Mouse (Mus musculus) brain, embryonic 14.5 days (tissue): ENCODE measurements around the gene C1qtnf4.

Experiments used
- CTCF ChIP-seq: fragments of 200-500 bp; IDR thresholded peaks from 2 replicates; pipeline ENCODE4 v1.5.1; 2012; ENCODE audit warnings: inconsistent platforms, mild to moderate bottlenecking, moderate library complexity, borderline replicate concordance; ENCODE audit not compliant: insufficient read depth, insufficient read length; ENCODE audit errors: extremely low read depth
- POLR2A ChIP-seq: fragments of 200-500 bp; IDR thresholded peaks from 2 replicates; pipeline ENCODE4 v1.6.1; 2012; ENCODE audit warnings: mild to moderate bottlenecking, inconsistent platforms, borderline replicate concordance; ENCODE audit not compliant: poor library complexity, insufficient read depth, insufficient read length, severe bottlenecking; ENCODE audit errors: extremely low read depth

GRCm38 (mm10) chr2:90864184-90864583, 21.5 kb upstream of the C1qtnf4 start:
- TF ChIP-seq CTCF (no peak), POLR2A (no peak)
